Mouse (Mus musculus) C2C12 (cell line): ENCODE measurements around the gene Slc25a5. TPM values are rescaled to one million over a fixed set of nuclear protein-coding genes. Genes with fewer than 3 reads are reported as not detected.

Experiments used
- H3K27me3 ChIP-seq: one replicate; pipeline ENCODE4 v1.6.1; 2011; ENCODE audit not compliant: control insufficient read depth, insufficient read depth, insufficient read length
- H3K36me3 ChIP-seq: one replicate; pipeline ENCODE4 v1.6.1; 2011; ENCODE audit not compliant: control insufficient read depth, insufficient read depth
- H3K4me3 ChIP-seq: one replicate; pipeline ENCODE4 v1.5.1; 2011; ENCODE audit warnings: mild to moderate bottlenecking, control low read depth; ENCODE audit not compliant: poor library complexity, insufficient read depth, severe bottlenecking
- H3K79me2 ChIP-seq: one replicate; pipeline ENCODE4 v1.6.1; 2011; ENCODE audit not compliant: control insufficient read depth, insufficient read depth
- H3K79me3 ChIP-seq: one replicate; pipeline ENCODE4 v1.6.1; 2011; ENCODE audit warnings: low read depth, control low read depth
- H3ac ChIP-seq: one replicate; pipeline ENCODE3; 2011; ENCODE audit warnings: low read depth; ENCODE audit not compliant: control insufficient read depth, insufficient read length
- CEBPB ChIP-seq: IDR thresholded peaks from one replicate; pipeline ENCODE4 v1.6.1; 2011; ENCODE audit warnings: low read depth, mild to moderate bottlenecking, control low read depth, moderate library complexity
- CTCF ChIP-seq: IDR thresholded peaks from one replicate; pipeline ENCODE4 v1.5.1; 2011; ENCODE audit not compliant: control insufficient read depth, insufficient read depth, insufficient read length
- FOSL1 ChIP-seq: IDR thresholded peaks from one replicate; pipeline ENCODE4 v1.8.0; 2011; ENCODE audit warnings: mild to moderate bottlenecking, low read length; ENCODE audit not compliant: poor library complexity, insufficient read depth, severe bottlenecking
- MAX ChIP-seq: IDR thresholded peaks from one replicate; pipeline ENCODE4 v1.6.1; 2011; ENCODE audit warnings: mild to moderate bottlenecking, control low read depth
- MYOD1 ChIP-seq: IDR thresholded peaks from one replicate; pipeline ENCODE4 v1.6.1; 2011; ENCODE audit warnings: low read depth; ENCODE audit not compliant: control insufficient read depth, insufficient read length
- MYOG ChIP-seq: IDR thresholded peaks from one replicate; pipeline ENCODE4 v1.6.1; 2011; ENCODE audit not compliant: control insufficient read depth, insufficient read length; ENCODE audit errors: extremely low read depth
- USF1 ChIP-seq: IDR thresholded peaks from one replicate; pipeline ENCODE4 v1.6.1; 2011; ENCODE audit warnings: low read depth, mild to moderate bottlenecking, control low read depth, moderate library complexity
- polyA plus RNA-seq: library from polyadenylated mRNA; unstranded; fragments of >200 nt; fragmentation: generic; extraction: Trizol; gene quantifications from one replicate; pipeline ENCODE4 v1.2.1, GENCODE M21; 2012; ENCODE audit warnings: missing spikeins

Slc25a5 gene
- polyA plus RNA-seq, 1 experiment = 988 TPM

DNA sequence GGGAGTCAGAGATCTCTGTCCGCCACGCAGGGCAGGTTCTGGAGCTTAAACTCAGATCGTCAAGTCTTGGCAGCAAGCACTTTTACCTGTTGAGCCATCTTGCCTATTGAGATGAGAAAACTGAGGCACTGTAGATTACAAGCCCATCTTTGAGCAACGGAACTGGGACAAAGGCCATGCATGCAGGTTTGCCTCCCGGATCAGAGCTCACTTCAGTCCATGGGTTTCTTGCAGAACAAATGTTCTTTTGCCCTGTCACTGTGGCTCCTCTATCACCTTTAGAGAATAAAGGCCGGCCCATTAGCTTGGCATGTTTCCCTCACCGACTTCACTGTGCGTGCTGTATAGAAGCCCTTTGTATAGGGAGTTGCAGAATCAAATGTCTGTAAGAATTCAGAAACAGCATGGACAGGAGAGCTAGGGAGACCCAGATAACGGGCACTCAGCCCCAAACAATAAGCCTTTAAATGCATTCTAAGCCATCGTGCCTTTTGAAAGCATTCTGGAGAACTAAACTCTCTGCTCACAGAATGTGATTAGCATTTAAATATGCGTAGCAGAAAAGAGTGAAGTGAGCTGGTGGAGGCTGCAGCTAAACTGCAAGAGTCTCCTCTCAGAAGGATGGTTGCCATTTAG, 32.0 kb upstream of the Slc25a5 start:
- Histone ChIP-seq H3K79me2 (no peaks in the 10 kb centered on the region), H3K4me3 (no peak overlapping the region), H3ac (no peak overlapping the region), H3K27me3 (no peaks in the 10 kb centered on the region), H3K36me3 (no peaks in the 10 kb centered on the region), H3K79me3 (no peaks in the 10 kb centered on the region)
- TF ChIP-seq MYOD1 (no peak), USF1 (no peak), FOSL1 (no peak), CEBPB (no peak), CTCF (no peak), MYOG (no peak), MAX (no peak)

DNA sequence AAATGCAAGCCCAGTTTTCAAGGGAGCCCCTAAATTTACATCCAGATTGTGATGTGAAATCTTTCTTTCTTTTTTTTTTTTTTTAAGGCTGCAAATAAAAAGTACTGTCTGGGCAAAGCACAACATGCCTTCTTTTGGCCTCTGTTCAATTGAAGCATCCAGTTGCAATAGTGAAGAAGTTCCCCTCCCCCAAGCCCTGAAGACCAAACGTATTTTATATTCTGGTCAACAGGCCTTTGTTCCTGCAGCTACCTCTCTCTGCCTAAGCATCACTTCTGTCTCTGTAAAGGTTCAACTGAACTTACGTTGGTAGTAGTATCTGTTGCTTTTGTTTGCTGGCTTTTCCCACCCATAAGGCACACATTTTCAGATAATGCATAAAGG, 31.5 kb upstream of the Slc25a5 start:
- Histone ChIP-seq H3K36me3 (no peaks in the 10 kb centered on the region), H3K4me3 (no peak overlapping the region), H3K79me3 (no peaks in the 10 kb centered on the region), H3ac (no peak overlapping the region), H3K27me3 (no peaks in the 10 kb centered on the region), H3K79me2 (no peaks in the 10 kb centered on the region)
- no peak for TF ChIP-seq MYOG
- TF ChIP-seq MAX = no peak
- TF ChIP-seq MYOD1 = no peak

DNA sequence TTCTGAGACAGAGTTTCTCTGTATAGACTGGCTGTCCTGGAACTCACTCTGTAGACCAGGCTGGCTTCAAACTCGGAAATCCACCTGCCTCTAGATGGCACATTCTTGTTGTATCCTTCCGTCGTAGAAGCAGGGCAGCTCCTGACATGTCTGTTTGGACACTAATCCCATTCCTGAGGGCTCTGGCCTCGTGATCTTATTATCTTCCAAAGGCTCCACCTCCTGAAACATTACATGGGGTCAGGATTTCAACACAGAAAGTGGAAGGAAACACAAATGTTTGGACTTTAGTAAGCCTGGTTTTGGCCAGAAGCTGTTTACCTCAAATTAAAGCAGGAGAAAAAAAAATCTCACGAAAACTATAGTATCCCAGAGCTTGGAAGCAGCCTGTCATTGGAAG, 28.1 kb upstream of the Slc25a5 start:
- TF ChIP-seq MYOG (no peak), USF1 (no peak), CTCF (no peak), FOSL1 (no peak), MAX (no peak), MYOD1 (no peak), CEBPB (no peak)
- no peak overlapping the region for H3ac ChIP-seq
- no peaks in the 10 kb centered on the region for H3K79me2 ChIP-seq
- H3K27me3 ChIP-seq = no peaks in the 10 kb centered on the region
- H3K79me3 ChIP-seq = no peaks in the 10 kb centered on the region
- H3K4me3 ChIP-seq = no peak overlapping the region
- no peaks in the 10 kb centered on the region for H3K36me3 ChIP-seq

DNA sequence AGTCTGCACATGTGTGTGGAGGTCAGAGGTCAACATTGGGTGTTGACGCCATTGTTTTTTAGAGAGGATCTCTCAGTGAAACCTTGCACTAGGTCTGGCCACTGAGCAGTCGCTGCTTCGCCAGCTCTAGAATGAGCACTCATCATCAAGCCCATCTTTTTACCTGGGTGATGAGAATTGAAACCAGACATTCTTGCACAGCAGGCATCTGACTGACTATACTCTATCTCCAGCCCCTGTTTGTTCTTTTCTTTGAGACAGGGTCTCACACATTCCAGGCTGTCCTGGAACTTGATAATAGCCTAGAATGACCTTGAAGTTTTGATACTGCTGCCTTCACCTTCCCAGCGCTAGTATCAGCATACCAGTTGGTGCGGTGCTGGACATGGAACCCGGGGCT, 22.9 kb upstream of the Slc25a5 start:
- no peaks in the 10 kb centered on the region for H3K36me3 ChIP-seq
- H3K4me3 ChIP-seq = no peak overlapping the region
- no peaks in the 10 kb centered on the region for H3K27me3 ChIP-seq
- H3K79me3 ChIP-seq = no peaks in the 10 kb centered on the region
- TF ChIP-seq USF1 (no peak), CTCF (no peak), FOSL1 (no peak), MYOG (no peak)
- no peaks in the 10 kb centered on the region for H3K79me2 ChIP-seq
- no peak overlapping the region for H3ac ChIP-seq

DNA sequence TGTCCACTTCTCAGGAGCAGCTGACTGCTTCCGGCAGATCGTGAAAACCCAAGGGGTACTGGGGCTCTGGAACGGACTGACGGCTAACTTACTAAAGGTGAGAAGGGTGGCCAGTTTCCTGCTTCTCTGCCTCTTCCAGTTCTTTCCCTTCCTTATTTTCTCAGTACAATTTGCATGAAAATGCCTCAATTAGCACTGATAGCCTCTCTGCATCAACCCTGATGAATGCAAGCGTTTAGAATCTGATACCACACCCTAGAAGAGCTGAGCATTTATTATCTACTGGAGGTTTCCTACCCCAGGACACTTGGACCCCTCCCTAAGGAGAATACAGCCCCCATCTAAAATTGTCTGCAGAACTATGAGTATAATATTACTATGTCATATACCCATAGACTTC, 19.9 kb upstream of the Slc25a5 start:
- TF ChIP-seq CTCF (no peak), MYOG (no peak), USF1 (no peak), CEBPB (no peak), MAX (no peak), MYOD1 (no peak), FOSL1 (no peak)
- Histone ChIP-seq H3K27me3 (no peaks in the 10 kb centered on the region), H3K4me3 (no peak overlapping the region), H3K79me2 (no peaks in the 10 kb centered on the region), H3K79me3 (no peaks in the 10 kb centered on the region), H3ac (no peak overlapping the region), H3K36me3 (no peaks in the 10 kb centered on the region)

DNA sequence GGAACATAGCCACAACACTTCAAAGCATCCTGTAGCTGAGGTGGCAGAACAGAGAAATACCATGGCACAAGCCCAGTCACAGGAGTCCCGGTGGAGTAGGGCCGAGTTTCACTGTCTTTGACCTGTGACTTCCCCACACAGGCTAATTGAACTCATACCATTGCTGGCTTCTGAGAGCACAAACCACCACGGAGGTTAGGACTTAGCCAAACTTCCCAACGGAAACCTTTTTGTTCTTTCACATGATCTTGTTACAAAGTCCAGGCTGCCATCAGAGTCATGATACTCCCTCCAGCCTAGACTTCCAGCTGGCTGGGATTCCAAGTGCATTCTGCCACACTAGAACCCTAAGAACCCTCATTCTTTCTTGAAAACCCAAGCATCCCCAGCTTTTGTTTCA, 17.8 kb upstream of the Slc25a5 start:
- Histone ChIP-seq H3K79me2 (no peaks in the 10 kb centered on the region), H3K79me3 (no peaks in the 10 kb centered on the region), H3K36me3 (no peaks in the 10 kb centered on the region), H3K4me3 (no peak overlapping the region), H3ac (no peak overlapping the region), H3K27me3 (no peaks in the 10 kb centered on the region)
- no peak for TF ChIP-seq CTCF
- no peak for TF ChIP-seq FOSL1
